Mouse (Mus musculus) neural tube, embryonic 14.5 days (tissue): ENCODE results near the gene Snx9. TPM values are rescaled to one million over a fixed set of nuclear protein-coding genes. Genes with fewer than 3 reads are reported as not detected.

Experiments used
- ATAC-seq: fragments of 200-750 bp; cut with Nextera tagmentation; 2 replicates; pipeline ENCODE4 v1.8.0; 2017; ENCODE audit warnings: low read depth, mild to moderate bottlenecking, moderate TSS enrichment, moderate library complexity
- H3K27ac ChIP-seq: fragments of 300-500 bp; sonication (generic); 2 replicates; pipeline ENCODE4 v1.5.1; 2014; ENCODE audit warnings: low read depth, mild to moderate bottlenecking, control low read depth, low read length, moderate library complexity, mixed read lengths
- H3K27me3 ChIP-seq: fragments of 300-500 bp; sonication (generic); 2 replicates; pipeline ENCODE4 v1.6.1; 2014; ENCODE audit warnings: low read length; ENCODE audit not compliant: control insufficient read depth, insufficient read depth
- H3K36me3 ChIP-seq: fragments of 300-500 bp; sonication (generic); 2 replicates; pipeline ENCODE4 v1.6.1; 2014; ENCODE audit warnings: low read length, mixed read lengths; ENCODE audit not compliant: control insufficient read depth, insufficient read depth
- H3K4me1 ChIP-seq: fragments of 300-500 bp; sonication (generic); 2 replicates; pipeline ENCODE4 v1.6.1; 2014; ENCODE audit warnings: low read length; ENCODE audit not compliant: control insufficient read depth, insufficient read depth
- H3K4me2 ChIP-seq: fragments of 300-500 bp; sonication (generic); 2 replicates; pipeline ENCODE4 v1.6.1; 2014; ENCODE audit warnings: mild to moderate bottlenecking, low read depth, low read length, control low read depth
- H3K4me3 ChIP-seq: fragments of 300-500 bp; sonication (generic); 2 replicates; pipeline ENCODE4 v1.5.1; 2014; ENCODE audit warnings: low read depth, low read length, control low read depth, mixed read lengths
- H3K9ac ChIP-seq: fragments of 300-500 bp; sonication (generic); replicated peaks from 2 replicates; pipeline ENCODE4 v1.6.1; 2014; ENCODE audit warnings: low read depth, mild to moderate bottlenecking, control low read depth, low read length, mixed read lengths
- H3K9me3 ChIP-seq: fragments of 300-500 bp; sonication (generic); 2 replicates; pipeline ENCODE4 v1.6.1; 2016; ENCODE audit warnings: low read length; ENCODE audit not compliant: control insufficient read depth
- WGBS: fragments of 180-500 bp; shearing (Covaris S2); extraction: QIAGEN DNeasy Blood & Tissue Kit; methylation state at CpG from one replicate; pipeline ENCODE4 v1.1.7; 2014; 5-methylcytosine and 5-hydroxymethylcytosine counted together
- polyA plus RNA-seq: library from polyadenylated mRNA; unstranded; fragments of >200 nt; fragmentation: Nextera tagmentation; extraction: Ambion mirVana; gene quantifications from 2 replicates; pipeline ENCODE4 v1.2.1, GENCODE M21; 2014

Snx9 gene
- polyA plus RNA-seq, 1 experiment from 2014 or later: 6.1 TPM

- no peak overlapping the region for H3K9ac ChIP-seq
- H3K4me3 ChIP-seq: no peak overlapping the region
- no peak overlapping the region for H3K4me2 ChIP-seq
- H3K9me3 ChIP-seq: no peaks in the 10 kb centered on the region
- no peak overlapping the region for H3K27ac ChIP-seq
- ATAC-seq: no peak
- no peaks in the 10 kb centered on the region for H3K36me3 ChIP-seq
- H3K4me1 ChIP-seq: 0 out of 2 replicates have a peak, but pooled peaks cover 4% of the 10 kb centered on the region
- WGBS: 68% methylated on average over 1 of the region's 1 CpGs
- no peaks in the 10 kb centered on the region for H3K27me3 ChIP-seq
These were observed 101.9 kb downstream of the Snx9 start for GRCm38 (mm10) chr17:5943053-5943452.

- Histone ChIP-seq H3K4me1 (no peaks in the 10 kb centered on the region), H3K4me3 (no peak overlapping the region), H3K36me3 (no peaks in the 10 kb centered on the region), H3K4me2 (no peak overlapping the region), H3K27ac (no peak overlapping the region), H3K27me3 (no peaks in the 10 kb centered on the region), H3K9me3 (no peaks in the 10 kb centered on the region), H3K9ac (no peak overlapping the region)
- no peak for ATAC-seq
- WGBS: 82% methylated on average over 3 of the region's 3 CpGs
These were observed 105.9 kb downstream of the Snx9 start for GRCm38 (mm10) chr17:5947039-5947438.

- no peaks in the 10 kb centered on the region for H3K36me3 ChIP-seq
- H3K4me3 ChIP-seq: no peak overlapping the region
- WGBS: 85% methylated on average over 4 of the region's 4 CpGs
- H3K27me3 ChIP-seq: no peaks in the 10 kb centered on the region
- H3K4me1 ChIP-seq: no peaks in the 10 kb centered on the region
- H3K9me3 ChIP-seq: no peaks in the 10 kb centered on the region
- no peak overlapping the region for H3K4me2 ChIP-seq
- no peak for ATAC-seq
- H3K9ac ChIP-seq: no peak overlapping the region
- H3K27ac ChIP-seq: no peak overlapping the region
These were observed 111.3 kb downstream of the Snx9 start for GRCm38 (mm10) chr17:5952455-5952854.

GRCm38 (mm10) chr17:5956350-5957000, 115.3 kb downstream of the Snx9 start:
- no peak for ATAC-seq
- H3K4me2 ChIP-seq: no peak overlapping the region
- no peaks in the 10 kb centered on the region for H3K4me1 ChIP-seq
- H3K27ac ChIP-seq: no peak overlapping the region
- H3K9ac ChIP-seq: no peak overlapping the region
- H3K27me3 ChIP-seq: no peaks in the 10 kb centered on the region
- no peak overlapping the region for H3K4me3 ChIP-seq
- H3K36me3 ChIP-seq: no peaks in the 10 kb centered on the region
- 85% methylated on average over 2 of the region's 2 CpGs for WGBS
- H3K9me3 ChIP-seq: no peaks in the 10 kb centered on the region

GRCm38 (mm10) chr17:5957097-5957496, 116.0 kb downstream of the Snx9 start:
- Histone ChIP-seq H3K9me3 (no peaks in the 10 kb centered on the region), H3K9ac (no peak overlapping the region), H3K4me1 (no peaks in the 10 kb centered on the region), H3K27me3 (no peaks in the 10 kb centered on the region), H3K4me3 (no peak overlapping the region), H3K36me3 (no peaks in the 10 kb centered on the region), H3K27ac (no peak overlapping the region), H3K4me2 (no peak overlapping the region)
- 59% methylated on average over 3 of the region's 3 CpGs for WGBS
- no peak for ATAC-seq

- no peak overlapping the region for H3K27ac ChIP-seq
- H3K36me3 ChIP-seq: no peaks in the 10 kb centered on the region
- 89% methylated on average over 5 of the region's 5 CpGs for WGBS
- no peaks in the 10 kb centered on the region for H3K27me3 ChIP-seq
- H3K4me3 ChIP-seq: no peak overlapping the region
- no peak for ATAC-seq
- H3K4me1 ChIP-seq: no peaks in the 10 kb centered on the region
- no peak overlapping the region for H3K9ac ChIP-seq
- H3K4me2 ChIP-seq: no peak overlapping the region
- no peaks in the 10 kb centered on the region for H3K9me3 ChIP-seq
These were observed 117.1 kb downstream of the Snx9 start for GRCm38 (mm10) chr17:5958229-5958628.

- Histone ChIP-seq H3K36me3 (no peaks in the 10 kb centered on the region), H3K9me3 (no peaks in the 10 kb centered on the region), H3K4me1 (no peaks in the 10 kb centered on the region), H3K9ac (no peak overlapping the region), H3K4me2 (no peak overlapping the region), H3K27me3 (no peaks in the 10 kb centered on the region), H3K27ac (no peak overlapping the region), H3K4me3 (no peak overlapping the region)
- no peak for ATAC-seq
- WGBS: 81% methylated on average over 10 of the region's 10 CpGs
These were observed 117.5 kb downstream of the Snx9 start for GRCm38 (mm10) chr17:5958636-5959035.

- no peak for ATAC-seq
- H3K36me3 ChIP-seq: no peaks in the 10 kb centered on the region
- no peak overlapping the region for H3K4me3 ChIP-seq
- no peaks in the 10 kb centered on the region for H3K4me1 ChIP-seq
- H3K9ac ChIP-seq: no peak overlapping the region
- no peak overlapping the region for H3K27ac ChIP-seq
- WGBS: 78% methylated on average over 7 of the region's 7 CpGs
- H3K27me3 ChIP-seq: no peaks in the 10 kb centered on the region
- H3K9me3 ChIP-seq: no peaks in the 10 kb centered on the region
- H3K4me2 ChIP-seq: no peak overlapping the region
These were observed 118.0 kb downstream of the Snx9 start for GRCm38 (mm10) chr17:5959096-5959495.

GRCm38 (mm10) chr17:5959802-5960201, 118.7 kb downstream of the Snx9 start:
- no peak for ATAC-seq
- 69% methylated on average over 9 of the region's 9 CpGs for WGBS
- H3K36me3 ChIP-seq: no peaks in the 10 kb centered on the region

More at GRCm38 (mm10) chr17:5959802-5960201, 118.7 kb downstream of the Snx9 start:
- Histone ChIP-seq H3K27me3 (no peaks in the 10 kb centered on the region), H3K27ac (no peak overlapping the region), H3K9me3 (no peaks in the 10 kb centered on the region), H3K4me2 (no peak overlapping the region), H3K4me1 (no peaks in the 10 kb centered on the region), H3K9ac (no peak overlapping the region), H3K4me3 (no peak overlapping the region)
